Mouse (Mus musculus): ENCODE results near the gene Kcnk15. TPM values are rescaled to one million over a fixed set of nuclear protein-coding genes. Genes with fewer than 3 reads are reported as not detected.

Kcnk15 gene
- polyA plus RNA-seq, 1 experiment from 2014 or later, result 0.30 TPM

- H3K4me1 ChIP-seq (ENCODE audit: control insufficient read depth, insufficient read depth, low read depth, low read length), result peaks cover 4% of the 10 kb centered on the region; the same call in 1 of the 2 replicates
Measured at GRCm38 (mm10) chr2:163866061-163866460, 12.6 kb downstream of the Kcnk15 start.

GRCm38 (mm10) chr2:163869783-163870182 lies 16.3 kb downstream of the Kcnk15 start:
- Histone ChIP-seq H3K9ac (ENCODE audit: low read depth, low read length) (no peak overlapping the region), H3K4me3 (ENCODE audit: low read length) (no peak overlapping the region), H3K9me3 (ENCODE audit: control insufficient read depth, low read length) (no peaks in the 10 kb centered on the region), H3K4me2 (ENCODE audit: low read length) (no peak overlapping the region), H3K27ac (ENCODE audit: low read depth, low read length) (no peak overlapping the region), H3K27me3 (replicated peaks; ENCODE audit: control insufficient read depth, insufficient read depth, low read length) (no peaks in the 10 kb centered on the region), H3K36me3 (ENCODE audit: control insufficient read depth, insufficient read depth, low read length) (no peaks in the 10 kb centered on the region), H3K4me1 (ENCODE audit: control insufficient read depth, insufficient read depth, low read depth, low read length) (peaks cover 7% of the 10 kb centered on the region)
- 35% methylated on average over 5 of the region's 5 CpGs for WGBS
- ATAC-seq, result no peak

More at GRCm38 (mm10) chr2:163866061-163866460, 12.6 kb downstream of the Kcnk15 start:
- Histone ChIP-seq H3K9me3 (ENCODE audit: control insufficient read depth, low read length) (no peaks in the 10 kb centered on the region), H3K36me3 (ENCODE audit: control insufficient read depth, insufficient read depth, low read length) (0 out of 2 replicates have a peak, but pooled peaks cover 8% of the 10 kb centered on the region), H3K9ac (ENCODE audit: low read depth, low read length) (no peak overlapping the region), H3K4me2 (ENCODE audit: low read length) (no peak overlapping the region), H3K4me3 (ENCODE audit: low read length) (no peak overlapping the region), H3K27me3 (replicated peaks; ENCODE audit: control insufficient read depth, insufficient read depth, low read length) (no peaks in the 10 kb centered on the region), H3K27ac (ENCODE audit: low read depth, low read length) (no peak overlapping the region)
- WGBS, result 85% methylated on average over 9 of the region's 9 CpGs
- ATAC-seq, result no peak

- H3K27ac ChIP-seq (ENCODE audit: low read depth, low read length), result no peak overlapping the region
- H3K27me3 ChIP-seq (replicated peaks; ENCODE audit: control insufficient read depth, insufficient read depth, low read length), result no peaks in the 10 kb centered on the region
- H3K9me3 ChIP-seq (ENCODE audit: control insufficient read depth, low read length), result no peaks in the 10 kb centered on the region
- no peak overlapping the region for H3K4me2 ChIP-seq (ENCODE audit: low read length)
- H3K4me1 ChIP-seq (ENCODE audit: control insufficient read depth, insufficient read depth, low read depth, low read length), result peaks cover 21% of the 10 kb centered on the region
- no peak overlapping the region for H3K4me3 ChIP-seq (ENCODE audit: low read length)
- no peak overlapping the region for H3K9ac ChIP-seq (ENCODE audit: low read depth, low read length)
- WGBS, result 86% methylated on average over 4 of the region's 4 CpGs
- ATAC-seq, result no peak
- H3K36me3 ChIP-seq (ENCODE audit: control insufficient read depth, insufficient read depth, low read length), result no peaks in the 10 kb centered on the region
Measured at GRCm38 (mm10) chr2:163871266-163871665, 17.8 kb downstream of the Kcnk15 start.

- H3K9me3 ChIP-seq (ENCODE audit: control insufficient read depth, low read length), result no peaks in the 10 kb centered on the region
- ATAC-seq, result no peak
- H3K27me3 ChIP-seq (replicated peaks; ENCODE audit: control insufficient read depth, insufficient read depth, low read length), result no peaks in the 10 kb centered on the region
- no peak overlapping the region for H3K27ac ChIP-seq (ENCODE audit: low read depth, low read length)
- H3K4me1 ChIP-seq (ENCODE audit: control insufficient read depth, insufficient read depth, low read depth, low read length), result peaks cover 28% of the 10 kb centered on the region
- H3K4me2 ChIP-seq (ENCODE audit: low read length), result no peak overlapping the region
- H3K36me3 ChIP-seq (ENCODE audit: control insufficient read depth, insufficient read depth, low read length), result no peaks in the 10 kb centered on the region
- WGBS, result 54% methylated on average over 3 of the region's 3 CpGs
- H3K4me3 ChIP-seq (ENCODE audit: low read length), result no peak overlapping the region
- no peak overlapping the region for H3K9ac ChIP-seq (ENCODE audit: low read depth, low read length)
Measured at GRCm38 (mm10) chr2:163871906-163872305, 18.5 kb downstream of the Kcnk15 start.

GRCm38 (mm10) chr2:163874877-163875276 lies 21.4 kb downstream of the Kcnk15 start:
- peak; percentile 70 for ATAC-seq
- 15% methylated on average over 5 of the region's 5 CpGs for WGBS
- Histone ChIP-seq H3K9me3 (ENCODE audit: control insufficient read depth, low read length) (no peaks in the 10 kb centered on the region), H3K27me3 (replicated peaks; ENCODE audit: control insufficient read depth, insufficient read depth, low read length) (no peaks in the 10 kb centered on the region), H3K4me2 (ENCODE audit: low read length) (no peak overlapping the region), H3K9ac (ENCODE audit: low read depth, low read length) (no peak overlapping the region), H3K36me3 (ENCODE audit: control insufficient read depth, insufficient read depth, low read length) (no peaks in the 10 kb centered on the region), H3K4me3 (ENCODE audit: low read length) (no peak overlapping the region), H3K4me1 (ENCODE audit: control insufficient read depth, insufficient read depth, low read depth, low read length) (peaks cover 29% of the 10 kb centered on the region), H3K27ac (ENCODE audit: low read depth, low read length) (peak overlapping the region; percentile 12; the same call in 1 of the 2 replicates)

GRCm38 (mm10) chr2:163875484-163875883 lies 22.0 kb downstream of the Kcnk15 start:
- Histone ChIP-seq H3K27ac (ENCODE audit: low read depth, low read length) (peak overlapping the region; percentile 31), H3K4me3 (ENCODE audit: low read length) (no peak overlapping the region), H3K27me3 (replicated peaks; ENCODE audit: control insufficient read depth, insufficient read depth, low read length) (no peaks in the 10 kb centered on the region), H3K4me1 (ENCODE audit: control insufficient read depth, insufficient read depth, low read depth, low read length) (peaks cover 28% of the 10 kb centered on the region), H3K36me3 (ENCODE audit: control insufficient read depth, insufficient read depth, low read length) (no peaks in the 10 kb centered on the region), H3K9ac (ENCODE audit: low read depth, low read length) (no peak overlapping the region), H3K9me3 (ENCODE audit: control insufficient read depth, low read length) (no peaks in the 10 kb centered on the region), H3K4me2 (ENCODE audit: low read length) (no peak overlapping the region)
- WGBS, result 47% methylated on average over 7 of the region's 7 CpGs
- peak; percentile 76 for ATAC-seq

GRCm38 (mm10) chr2:163876830-163877498 lies 23.5 kb downstream of the Kcnk15 start:
- no peaks in the 10 kb centered on the region for H3K27me3 ChIP-seq (replicated peaks; ENCODE audit: control insufficient read depth, insufficient read depth, low read length)
- H3K4me1 ChIP-seq (ENCODE audit: control insufficient read depth, insufficient read depth, low read depth, low read length), result peaks cover 28% of the 10 kb centered on the region
- H3K4me2 ChIP-seq (ENCODE audit: low read length), result no peak overlapping the region
- WGBS, result 62% methylated on average over 14 of the region's 14 CpGs
- H3K9me3 ChIP-seq (ENCODE audit: control insufficient read depth, low read length), result no peaks in the 10 kb centered on the region
- ATAC-seq, result peak; percentile 52; the same call in 1 of the 2 replicates
- no peaks in the 10 kb centered on the region for H3K36me3 ChIP-seq (ENCODE audit: control insufficient read depth, insufficient read depth, low read length)
- H3K27ac ChIP-seq (ENCODE audit: low read depth, low read length), result no peak overlapping the region
- no peak overlapping the region for H3K4me3 ChIP-seq (ENCODE audit: low read length)
- no peak overlapping the region for H3K9ac ChIP-seq (ENCODE audit: low read depth, low read length)

- Histone ChIP-seq H3K36me3 (ENCODE audit: control insufficient read depth, insufficient read depth, low read length) (no peaks in the 10 kb centered on the region), H3K9me3 (ENCODE audit: control insufficient read depth, low read length) (no peaks in the 10 kb centered on the region), H3K9ac (ENCODE audit: low read depth, low read length) (no peak overlapping the region), H3K4me3 (ENCODE audit: low read length) (no peak overlapping the region), H3K4me1 (ENCODE audit: control insufficient read depth, insufficient read depth, low read depth, low read length) (peaks cover 14% of the 10 kb centered on the region), H3K4me2 (ENCODE audit: low read length) (no peak overlapping the region), H3K27me3 (replicated peaks; ENCODE audit: control insufficient read depth, insufficient read depth, low read length) (no peaks in the 10 kb centered on the region), H3K27ac (ENCODE audit: low read depth, low read length) (no peak overlapping the region)
- no peak for ATAC-seq
- WGBS, result 70% methylated on average over 6 of the region's 6 CpGs
Measured at GRCm38 (mm10) chr2:163880891-163881290, 27.4 kb downstream of the Kcnk15 start.

- ATAC-seq, result no peak
- no peaks in the 10 kb centered on the region; the same call in 1 of the 2 replicates for H3K4me1 ChIP-seq (ENCODE audit: control insufficient read depth, insufficient read depth, low read depth, low read length)
- WGBS, result 67% methylated on average over 17 of the region's 17 CpGs
- H3K9me3 ChIP-seq (ENCODE audit: control insufficient read depth, low read length), result no peaks in the 10 kb centered on the region
- H3K4me2 ChIP-seq (ENCODE audit: low read length), result no peak overlapping the region
- H3K4me3 ChIP-seq (ENCODE audit: low read length), result no peak overlapping the region
- no peaks in the 10 kb centered on the region for H3K36me3 ChIP-seq (ENCODE audit: control insufficient read depth, insufficient read depth, low read length)
- no peaks in the 10 kb centered on the region for H3K27me3 ChIP-seq (replicated peaks; ENCODE audit: control insufficient read depth, insufficient read depth, low read length)
- H3K9ac ChIP-seq (ENCODE audit: low read depth, low read length), result 0 out of 2 replicates have a peak overlapping the region, but pooled peaks have one; percentile 24
- no peak overlapping the region for H3K27ac ChIP-seq (ENCODE audit: low read depth, low read length)
Measured at GRCm38 (mm10) chr2:163882859-163883652, 29.6 kb downstream of the Kcnk15 start.

Measured in hindbrain, embryonic 16.5 days (tissue).